Mouse (Mus musculus) embryonic facial prominence, embryonic 15.5 days (tissue): Measurements from ENCODE around the gene Fyn. TPM values are rescaled to one million over a fixed set of nuclear protein-coding genes. Genes with fewer than 3 reads are reported as not detected.
A peak's percentile ranks its signal among the peaks of the same experiment; 100 is the strongest.

Experiments
- ATAC-seq: fragments of 200-750 bp; cut with Nextera tagmentation; 2 replicates; pipeline ENCODE4 v1.8.0; 2017; ENCODE audit warnings: low read depth, moderate TSS enrichment; ENCODE audit not compliant: insufficient number of reproducible peaks, low FRiP score, low TSS enrichment
- H3K27ac ChIP-seq: fragments of 300-500 bp; sonication (generic); replicated peaks from 2 replicates; pipeline ENCODE4 v1.5.1; 2015; ENCODE audit warnings: mild to moderate bottlenecking, inconsistent platforms
- H3K27me3 ChIP-seq: fragments of 300-500 bp; sonication (generic); 2 replicates; pipeline ENCODE4 v1.6.1; 2015; ENCODE audit warnings: inconsistent platforms
- H3K36me3 ChIP-seq: fragments of 300-500 bp; sonication (generic); 2 replicates; pipeline ENCODE4 v1.6.1; 2015; ENCODE audit warnings: mild to moderate bottlenecking, inconsistent platforms
- H3K4me1 ChIP-seq: fragments of 300-500 bp; sonication (generic); 2 replicates; pipeline ENCODE4 v1.6.1; 2015; ENCODE audit warnings: inconsistent platforms
- H3K4me2 ChIP-seq: fragments of 300-500 bp; sonication (generic); replicated peaks from 2 replicates; pipeline ENCODE4 v1.6.1; 2015; ENCODE audit warnings: mild to moderate bottlenecking, inconsistent platforms
- H3K4me3 ChIP-seq: fragments of 300-500 bp; sonication (generic); replicated peaks from 2 replicates; pipeline ENCODE4 v1.5.1; 2015; ENCODE audit warnings: mild to moderate bottlenecking, inconsistent platforms
- H3K9ac ChIP-seq: fragments of 300-500 bp; sonication (generic); 2 replicates; pipeline ENCODE4 v1.6.1; 2015; ENCODE audit warnings: inconsistent platforms
- H3K9me3 ChIP-seq: fragments of 300-500 bp; sonication (generic); replicated peaks from 2 replicates; pipeline ENCODE4 v1.6.1; 2016; ENCODE audit warnings: inconsistent platforms
- WGBS: fragments of 180-500 bp; shearing (Covaris S2); methylation state at CpG from one replicate; pipeline ENCODE4 v1.1.7; 2015; 5-methylcytosine and 5-hydroxymethylcytosine counted together
- polyA plus RNA-seq: library from polyadenylated mRNA; unstranded; fragments of >200 nt; fragmentation: Nextera tagmentation; extraction: Ambion mirVana; gene quantifications from 2 replicates; pipeline ENCODE4 v1.2.1, GENCODE M21; 2015

The Fyn gene
- polyA plus RNA-seq, 1 experiment from 2014 or later = 42.8 TPM

DNA sequence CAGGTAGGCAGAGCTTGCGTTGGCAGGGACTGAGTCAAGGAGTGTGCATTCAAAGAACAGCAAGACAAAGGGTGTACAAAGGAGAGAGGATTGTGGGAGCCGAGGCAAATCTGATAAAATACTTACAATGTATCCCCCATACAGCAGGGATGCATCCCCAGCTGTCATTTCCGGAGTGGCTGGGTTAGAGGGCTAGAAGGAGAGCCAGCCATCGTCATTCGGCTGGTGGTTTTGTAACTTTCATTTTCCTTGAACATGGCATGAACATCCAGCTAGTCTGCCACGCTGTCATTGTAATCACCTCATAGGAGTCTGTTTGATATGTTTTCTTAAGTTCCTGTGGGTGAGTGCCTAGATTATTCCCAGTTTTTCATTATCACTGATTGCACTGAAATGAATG is 123.5 kb downstream of the Fyn start:
- Histone ChIP-seq H3K4me1 (peaks cover 10% of the 10 kb centered on the region), H3K4me3 (no peak overlapping the region), H3K4me2 (no peak overlapping the region), H3K9ac (no peak overlapping the region), H3K9me3 (no peaks in the 10 kb centered on the region), H3K27me3 (no peaks in the 10 kb centered on the region), H3K27ac (no peak overlapping the region), H3K36me3 (0 out of 2 replicates have a peak, but pooled peaks cover 3% of the 10 kb centered on the region)
- ATAC-seq = no peak
- 79% methylated on average over 6 of the region's 6 CpGs for WGBS

DNA sequence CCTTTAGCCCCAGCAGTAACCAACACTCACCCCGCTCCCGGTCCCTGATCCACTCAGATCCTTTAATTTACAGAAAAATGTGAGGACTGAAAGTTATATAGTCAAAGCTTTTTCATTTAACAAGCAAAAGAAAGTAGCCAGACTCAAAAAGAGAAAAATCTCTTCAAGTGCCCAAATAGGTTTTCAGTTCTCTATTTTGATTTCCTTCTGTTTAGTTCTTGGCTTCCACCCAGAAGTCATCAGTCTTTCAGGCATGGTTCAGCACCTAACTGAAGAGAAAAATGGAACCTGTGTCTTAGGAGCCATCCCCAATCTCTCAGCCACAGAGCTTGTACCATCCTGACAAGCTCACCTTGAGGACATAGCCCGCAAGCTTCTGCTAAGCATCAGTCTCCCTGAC is 124.4 kb downstream of the Fyn start:
- H3K27ac ChIP-seq = no peak overlapping the region
- ATAC-seq = no peak
- no peaks in the 10 kb centered on the region for H3K9me3 ChIP-seq
- H3K4me1 ChIP-seq = peaks cover under 1% of the 10 kb centered on the region; the same call in 1 of the 2 replicates
- H3K9ac ChIP-seq = no peak overlapping the region
- H3K36me3 ChIP-seq = 0 out of 2 replicates have a peak, but pooled peaks cover 3% of the 10 kb centered on the region
- no peak overlapping the region for H3K4me2 ChIP-seq
- H3K27me3 ChIP-seq = no peaks in the 10 kb centered on the region
- no peak overlapping the region for H3K4me3 ChIP-seq
- 90% methylated on average over 3 of the region's 3 CpGs for WGBS

DNA sequence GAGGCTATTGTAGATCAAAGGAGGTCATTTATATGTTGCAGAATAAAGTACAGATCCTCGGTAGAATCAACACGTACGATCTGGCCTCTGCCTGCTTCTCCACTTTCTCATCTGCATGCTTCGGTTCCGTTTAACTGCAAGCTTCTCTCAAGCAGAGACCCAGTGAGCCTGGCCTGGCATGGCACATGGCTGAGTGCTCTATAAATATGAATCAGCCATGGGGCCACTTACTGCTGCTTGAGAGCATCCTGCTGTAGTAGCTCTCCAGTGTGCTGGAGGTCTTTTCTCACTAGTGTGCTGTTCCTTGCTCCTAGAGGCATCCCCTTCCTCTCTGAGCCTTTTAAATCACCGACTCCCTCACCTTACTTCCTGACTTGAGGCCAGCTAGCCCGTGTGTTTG is 130.0 kb downstream of the Fyn start:
- ATAC-seq = no peak
- Histone ChIP-seq H3K9ac (no peak overlapping the region), H3K9me3 (no peaks in the 10 kb centered on the region), H3K27ac (no peak overlapping the region), H3K27me3 (no peaks in the 10 kb centered on the region), H3K4me2 (no peak overlapping the region), H3K4me1 (peaks cover 16% of the 10 kb centered on the region; the same call in 1 of the 2 replicates), H3K4me3 (no peak overlapping the region), H3K36me3 (0 out of 2 replicates have a peak, but pooled peaks cover 3% of the 10 kb centered on the region)
- 50% methylated on average over 7 of the region's 7 CpGs for WGBS

DNA sequence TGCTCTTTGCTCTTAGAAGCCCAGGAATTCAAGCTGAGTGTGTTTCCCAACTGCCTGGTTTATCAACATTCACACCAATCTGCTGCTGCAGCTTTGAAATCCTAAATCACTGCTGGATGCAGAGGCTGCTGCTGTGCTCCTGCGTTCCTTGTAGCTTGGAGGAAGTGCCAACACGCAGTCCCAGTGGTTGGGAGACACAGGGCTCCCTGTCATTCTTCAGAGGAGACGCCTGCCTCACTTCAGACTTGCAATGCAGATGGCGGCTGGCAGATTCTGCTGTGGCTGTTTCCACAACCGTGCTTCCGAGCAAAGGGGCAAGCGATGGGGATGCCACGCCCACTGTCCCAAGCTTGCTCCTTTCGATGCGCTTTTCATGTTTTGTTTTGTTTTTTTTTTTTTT is 132.9 kb downstream of the Fyn start:
- H3K4me1 ChIP-seq = peaks cover 36% of the 10 kb centered on the region

DNA sequence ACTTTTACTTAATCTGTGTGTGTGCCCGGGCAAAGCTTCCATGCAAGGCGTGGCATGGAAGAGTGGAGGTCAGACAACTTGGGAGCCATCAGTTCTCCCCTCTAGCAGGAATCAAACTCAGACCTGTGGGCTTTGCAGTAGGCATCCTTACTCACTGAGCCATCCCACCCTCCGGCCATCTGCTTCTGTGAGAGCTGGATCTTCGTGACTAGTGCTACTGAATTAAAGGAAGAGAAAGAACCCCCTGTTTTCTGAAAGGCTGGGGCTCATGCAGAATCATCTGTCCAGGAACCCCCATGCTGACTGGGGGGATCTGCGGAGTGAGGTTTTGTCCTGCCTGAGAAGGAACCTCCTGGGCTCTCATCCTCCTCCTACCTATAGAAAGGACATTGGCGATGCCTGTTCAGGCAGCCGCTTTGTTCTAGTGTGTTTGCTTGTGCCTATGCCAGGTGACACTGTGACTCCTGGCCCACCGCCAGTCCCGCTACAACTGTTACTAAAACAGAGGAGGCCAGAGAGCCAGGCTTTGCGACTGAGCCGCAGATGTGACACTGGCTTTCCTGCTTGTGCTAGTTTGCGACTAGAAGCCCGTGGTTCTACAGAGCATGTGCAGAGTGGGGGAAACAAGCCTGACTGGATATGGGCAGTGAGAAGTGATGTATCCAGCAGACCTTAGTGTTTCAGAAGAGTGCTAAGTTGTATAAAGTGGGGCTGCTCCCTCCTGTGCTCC is 133.5 kb downstream of the Fyn start:
- Histone ChIP-seq H3K4me1 (peaks cover 42% of the 10 kb centered on the region), H3K9me3 (no peaks in the 10 kb centered on the region), H3K4me2 (no peak overlapping the region), H3K36me3 (no peaks in the 10 kb centered on the region), H3K4me3 (no peak overlapping the region), H3K27me3 (no peaks in the 10 kb centered on the region), H3K27ac (0 out of 2 replicates have a peak overlapping the region, but pooled peaks have one; percentile 18), H3K9ac (no peak overlapping the region)
- ATAC-seq = no peak; the same call in 1 of the 2 replicates
- 65% methylated on average over 13 of the region's 13 CpGs for WGBS

More for the DNA sequence above, 132.9 kb downstream of the Fyn start:
- no peak overlapping the region for H3K9ac ChIP-seq
- no peaks in the 10 kb centered on the region for H3K27me3 ChIP-seq
- WGBS = 59% methylated on average over 10 of the region's 10 CpGs
- peak overlapping the region; percentile 55 for H3K27ac ChIP-seq
- H3K36me3 ChIP-seq = no peaks in the 10 kb centered on the region
- ATAC-seq = no peak
- no peak overlapping the region for H3K4me2 ChIP-seq
- H3K9me3 ChIP-seq = no peaks in the 10 kb centered on the region
- H3K4me3 ChIP-seq = no peak overlapping the region

DNA sequence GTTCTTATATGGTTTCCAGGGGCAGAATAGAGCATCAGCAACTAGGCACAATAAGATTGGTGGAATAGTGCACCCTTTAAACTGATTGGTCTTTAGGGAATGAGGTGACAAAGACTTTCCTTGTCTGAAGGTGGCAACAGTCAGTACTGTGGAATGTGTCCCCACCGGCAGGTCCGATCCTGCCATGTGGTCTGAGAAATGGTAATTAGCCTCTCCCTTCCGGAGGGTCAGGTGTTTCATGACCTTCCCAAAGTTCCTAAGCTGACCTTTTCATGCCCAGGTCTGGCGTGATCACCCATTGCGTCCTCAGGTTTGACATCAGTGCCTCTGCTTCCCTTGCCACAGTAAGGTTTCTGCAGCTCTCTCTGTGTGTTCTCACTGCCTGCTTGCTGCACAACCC is 134.7 kb downstream of the Fyn start:
- H3K27me3 ChIP-seq = no peaks in the 10 kb centered on the region
- H3K27ac ChIP-seq = no peak overlapping the region
- H3K4me3 ChIP-seq = no peak overlapping the region
- H3K36me3 ChIP-seq = no peaks in the 10 kb centered on the region
- H3K9ac ChIP-seq = no peak overlapping the region
- WGBS = 66% methylated on average over 5 of the region's 5 CpGs
- no peak for ATAC-seq
- no peaks in the 10 kb centered on the region for H3K9me3 ChIP-seq
- H3K4me2 ChIP-seq = no peak overlapping the region
- H3K4me1 ChIP-seq = peaks cover 54% of the 10 kb centered on the region

DNA sequence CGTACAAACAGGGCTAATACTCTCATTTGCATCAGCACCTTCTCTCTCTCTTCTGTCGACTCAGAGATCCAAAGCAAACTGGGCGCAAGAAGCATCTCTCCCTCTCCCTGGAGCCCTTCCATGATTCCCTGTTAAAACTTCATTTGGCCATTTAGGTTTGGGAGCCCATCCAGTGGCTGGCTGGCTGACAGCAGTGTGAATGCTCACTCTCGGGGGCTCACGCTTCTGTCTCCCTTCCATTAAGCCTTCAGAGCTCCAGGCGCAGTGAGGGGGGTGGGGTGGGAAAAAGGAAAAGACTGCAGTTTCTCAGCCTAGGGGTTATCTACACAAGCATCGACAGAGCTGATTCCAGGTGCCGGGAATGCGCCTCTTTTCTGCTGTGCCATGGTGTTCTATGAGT is 136.4 kb downstream of the Fyn start:
- Histone ChIP-seq H3K4me2 (no peak overlapping the region), H3K36me3 (no peaks in the 10 kb centered on the region), H3K9me3 (no peaks in the 10 kb centered on the region), H3K4me3 (no peak overlapping the region), H3K27ac (no peak overlapping the region), H3K9ac (no peak overlapping the region), H3K4me1 (peaks cover 68% of the 10 kb centered on the region), H3K27me3 (no peaks in the 10 kb centered on the region)
- ATAC-seq = no peak
- 34% methylated on average over 9 of the region's 9 CpGs for WGBS

DNA sequence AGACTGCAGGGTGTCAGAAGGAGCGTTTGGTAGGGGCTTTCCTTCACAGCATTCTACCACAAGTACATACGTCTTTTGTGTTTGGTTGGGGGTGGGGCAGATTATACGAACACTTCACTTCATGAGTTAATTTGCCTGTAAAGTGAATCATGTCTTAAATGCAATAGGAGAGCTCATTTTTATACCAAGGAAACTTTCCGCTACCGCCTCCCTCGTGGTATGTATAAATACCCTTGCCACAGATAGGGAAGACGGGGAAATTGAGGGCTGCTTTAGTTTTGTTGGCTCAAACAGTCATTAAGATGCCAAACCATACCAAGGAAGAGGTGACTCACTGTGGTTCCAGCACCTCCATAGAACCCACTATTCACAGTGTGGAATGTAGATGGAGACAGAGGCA is 137.0 kb downstream of the Fyn start:
- Histone ChIP-seq H3K27me3 (no peaks in the 10 kb centered on the region), H3K9me3 (no peaks in the 10 kb centered on the region), H3K4me3 (no peak overlapping the region), H3K9ac (no peak overlapping the region), H3K27ac (no peak overlapping the region), H3K36me3 (no peaks in the 10 kb centered on the region), H3K4me2 (no peak overlapping the region), H3K4me1 (peaks cover 74% of the 10 kb centered on the region)
- ATAC-seq = no peak
- 59% methylated on average over 7 of the region's 7 CpGs for WGBS

DNA sequence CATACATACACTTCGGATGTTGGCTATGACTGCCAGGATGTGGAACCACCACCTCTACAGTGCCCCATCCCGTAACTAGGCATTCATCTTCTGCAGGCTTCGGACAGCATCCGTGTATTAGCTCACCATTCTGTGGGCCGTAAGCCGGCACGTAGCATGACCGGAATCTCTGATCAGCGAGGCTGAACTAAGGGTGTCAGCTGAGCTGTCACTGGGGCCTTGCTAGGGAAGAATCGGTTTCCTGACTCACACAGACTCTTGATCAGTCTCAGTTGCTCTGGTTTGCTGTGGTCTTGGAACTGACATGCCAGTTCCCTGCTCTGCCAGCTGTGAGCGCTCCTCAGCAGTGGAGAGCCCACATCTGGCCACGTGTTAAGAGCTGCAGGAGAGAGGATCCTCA is 137.7 kb downstream of the Fyn start:
- H3K36me3 ChIP-seq = no peaks in the 10 kb centered on the region
- no peak overlapping the region for H3K27ac ChIP-seq
- peaks cover 78% of the 10 kb centered on the region for H3K4me1 ChIP-seq
- H3K4me3 ChIP-seq = no peak overlapping the region
- no peak overlapping the region for H3K9ac ChIP-seq
- no peaks in the 10 kb centered on the region for H3K9me3 ChIP-seq
- H3K27me3 ChIP-seq = no peaks in the 10 kb centered on the region
- no peak for ATAC-seq
- H3K4me2 ChIP-seq = no peak overlapping the region
- 74% methylated on average over 12 of the region's 12 CpGs for WGBS

DNA sequence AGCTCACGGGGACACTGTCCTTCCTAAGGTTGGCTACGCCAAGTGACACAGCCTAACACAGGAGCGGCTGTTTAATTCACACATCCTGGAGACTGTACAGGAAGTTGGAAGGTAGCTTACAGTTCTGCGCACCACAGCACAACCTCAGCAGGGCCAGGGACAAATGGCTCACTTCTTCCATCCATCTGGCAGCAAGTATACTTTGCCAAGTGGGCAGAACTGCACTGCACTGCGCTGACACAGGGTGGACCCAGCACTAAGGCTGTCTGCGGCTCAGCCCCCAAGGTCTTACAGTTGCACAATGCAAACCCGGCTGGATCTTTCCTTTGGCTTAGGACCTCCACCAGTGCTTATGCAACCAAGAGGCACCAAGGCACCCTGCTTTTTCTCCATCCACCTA is 138.2 kb downstream of the Fyn start:
- 82% methylated on average over 7 of the region's 7 CpGs for WGBS
- Histone ChIP-seq H3K27ac (no peak overlapping the region), H3K4me3 (no peak overlapping the region), H3K36me3 (no peaks in the 10 kb centered on the region), H3K9me3 (no peaks in the 10 kb centered on the region), H3K4me1 (peaks cover 78% of the 10 kb centered on the region), H3K9ac (no peak overlapping the region), H3K4me2 (no peak overlapping the region), H3K27me3 (no peaks in the 10 kb centered on the region)
- ATAC-seq = no peak

DNA sequence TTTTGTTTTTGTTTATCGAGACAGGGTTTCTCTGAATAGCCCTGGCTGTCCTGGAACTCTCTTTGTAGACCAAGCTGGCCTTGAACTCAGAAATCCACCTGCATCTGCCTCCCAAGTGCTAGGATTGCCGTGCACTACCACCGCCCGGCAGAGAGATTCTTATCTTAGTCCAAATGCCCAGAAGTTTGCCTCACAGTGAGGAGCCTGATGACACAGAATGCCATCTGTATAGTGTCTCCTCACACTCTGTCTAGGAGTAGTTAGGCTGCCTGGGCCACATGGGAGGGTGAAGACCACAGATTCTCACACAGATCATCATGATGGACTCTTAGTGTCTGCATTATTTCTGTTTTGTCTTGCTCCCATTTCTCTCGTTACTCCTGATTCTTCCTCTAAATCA is 140.1 kb downstream of the Fyn start:
- ATAC-seq = no peak
- Histone ChIP-seq H3K9ac (no peak overlapping the region), H3K4me1 (peaks cover 83% of the 10 kb centered on the region), H3K36me3 (no peaks in the 10 kb centered on the region), H3K27ac (no peak overlapping the region), H3K4me2 (no peak overlapping the region), H3K27me3 (no peaks in the 10 kb centered on the region), H3K4me3 (no peak overlapping the region), H3K9me3 (no peaks in the 10 kb centered on the region)
- 90% methylated on average over 5 of the region's 5 CpGs for WGBS

DNA sequence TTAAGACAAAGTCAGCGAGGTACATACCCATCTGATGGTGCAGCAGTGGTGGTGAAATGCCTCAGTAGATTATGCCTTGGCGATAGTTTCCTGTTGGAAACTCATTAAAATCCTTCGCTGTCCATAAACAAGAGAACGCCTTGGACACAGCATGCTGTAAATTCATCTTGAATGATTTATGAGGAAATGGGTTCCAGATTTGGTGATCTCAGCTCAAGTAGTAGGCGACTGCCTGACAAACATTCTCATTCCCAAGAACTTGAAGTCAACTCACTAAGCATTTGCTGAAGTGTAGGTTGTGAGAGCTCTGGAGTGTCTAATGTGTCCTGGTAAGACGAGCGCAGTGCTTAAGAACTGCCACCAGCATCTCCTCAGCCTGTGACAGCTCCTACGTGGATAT is 141.3 kb downstream of the Fyn start:
- Histone ChIP-seq H3K27ac (peak overlapping the region; percentile 72), H3K4me1 (peaks cover 79% of the 10 kb centered on the region)
- 39% methylated on average over 8 of the region's 8 CpGs for WGBS

More for the DNA sequence above, 141.3 kb downstream of the Fyn start:
- ATAC-seq = no peak
- Histone ChIP-seq H3K27me3 (no peaks in the 10 kb centered on the region), H3K36me3 (no peaks in the 10 kb centered on the region), H3K4me2 (no peak overlapping the region), H3K4me3 (no peak overlapping the region), H3K9ac (no peak overlapping the region), H3K9me3 (no peaks in the 10 kb centered on the region)
